Mouse (Mus musculus) ovary, postnatal 36 days (tissue): ENCODE measurements around the gene Kcnj8.
A peak's percentile ranks its signal among the peaks of the same experiment; 100 is the strongest.
"Not testable (repeated sequence)": the region's sequence is repeated elsewhere in the genome, so short reads cannot be mapped to it uniquely, and the experiment has no call there.

ENCODE experiments used
- DNase-seq: peaks from one replicate; pipeline ENCODE4 v3.0.0; 2022; ENCODE audit warnings: low spot score, mixed read lengths

Kcnj8 gene

GRCm38 (mm10) chr6:142550871-142551270 is 20.5 kb downstream of the Kcnj8 start:
- DNase-seq = no peak

DNA sequence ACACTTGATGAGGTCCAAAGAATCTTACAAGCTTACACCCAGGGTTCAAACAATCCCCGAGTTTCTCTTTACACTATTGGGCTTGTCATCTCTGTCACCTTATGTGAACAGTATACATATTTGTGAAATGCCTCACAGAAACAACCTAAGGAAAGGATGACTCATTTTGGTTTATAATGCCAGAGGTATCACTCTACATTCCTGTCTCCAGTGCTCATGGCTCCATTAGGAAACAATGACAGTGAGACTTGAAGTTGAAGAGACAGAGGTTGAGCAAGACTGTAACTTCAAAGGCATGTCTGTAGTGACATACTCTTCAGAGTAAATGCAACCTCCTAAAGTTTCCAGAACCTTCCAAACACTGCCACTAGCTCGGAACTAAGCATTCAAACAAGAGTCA is 23.0 kb downstream of the Kcnj8 start:
- DNase-seq = no peak

- no peak for DNase-seq
These were observed 26.3 kb downstream of the Kcnj8 start for GRCm38 (mm10) chr6:142545132-142545531.

- DNase-seq = no peak
These were observed 27.8 kb downstream of the Kcnj8 start for GRCm38 (mm10) chr6:142543648-142544047.

- no peak for DNase-seq
These were observed 28.6 kb downstream of the Kcnj8 start for GRCm38 (mm10) chr6:142542800-142543175.

GRCm38 (mm10) chr6:142542082-142542799 is 29.2 kb downstream of the Kcnj8 start:
- no peak for DNase-seq

DNA sequence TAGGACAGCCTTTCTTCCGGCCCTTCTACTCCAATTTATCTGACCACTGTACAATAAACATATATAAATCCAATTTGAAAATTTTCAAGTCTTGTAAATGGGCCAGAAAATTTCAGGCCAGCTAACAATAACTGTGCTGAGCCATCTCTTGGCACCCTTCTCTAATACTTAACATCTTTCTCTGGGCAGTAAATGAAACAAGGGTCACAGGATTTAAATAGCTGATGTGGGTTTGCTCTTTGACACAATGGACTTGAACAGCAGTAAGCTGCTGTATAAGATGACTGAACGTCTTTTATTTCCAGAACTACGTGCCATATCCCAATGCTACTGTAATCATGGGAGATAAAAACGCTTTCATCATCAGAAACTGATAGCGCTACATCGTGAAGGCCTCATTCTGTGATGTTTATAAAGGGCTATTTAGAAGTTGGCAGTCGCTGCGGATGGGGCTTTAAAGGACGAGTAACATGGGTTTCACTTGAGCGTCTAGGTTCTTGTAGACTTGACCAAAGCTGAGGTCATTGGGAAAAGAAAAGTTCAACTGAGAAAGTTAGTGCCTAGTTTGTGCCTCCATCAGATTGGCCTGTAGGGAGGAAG is 30.8 kb downstream of the Kcnj8 start:
- no peak for DNase-seq

- no peak for DNase-seq
These were observed 31.3 kb downstream of the Kcnj8 start for GRCm38 (mm10) chr6:142540131-142540530.

DNA sequence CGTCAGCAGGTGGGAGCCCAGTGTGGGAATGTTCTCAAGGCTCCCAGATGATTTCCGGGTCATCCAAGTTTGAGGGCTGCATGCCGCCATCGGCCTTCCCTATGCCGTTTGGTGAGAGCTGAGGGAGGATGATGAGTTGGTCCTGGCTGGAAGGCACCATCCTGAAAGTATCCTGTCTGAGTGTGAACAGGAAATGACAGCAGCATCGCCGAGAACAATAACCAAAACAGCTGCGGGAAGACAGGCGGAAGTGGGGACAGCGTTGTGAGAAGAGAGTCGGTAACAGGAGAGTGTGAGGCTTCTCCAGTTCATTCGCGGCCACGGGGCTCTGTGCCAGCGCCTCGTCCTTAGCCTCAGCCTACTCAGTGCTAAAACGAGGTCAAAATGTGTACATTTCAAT is 32.9 kb downstream of the Kcnj8 start:
- DNase-seq = peak; percentile 23

DNA sequence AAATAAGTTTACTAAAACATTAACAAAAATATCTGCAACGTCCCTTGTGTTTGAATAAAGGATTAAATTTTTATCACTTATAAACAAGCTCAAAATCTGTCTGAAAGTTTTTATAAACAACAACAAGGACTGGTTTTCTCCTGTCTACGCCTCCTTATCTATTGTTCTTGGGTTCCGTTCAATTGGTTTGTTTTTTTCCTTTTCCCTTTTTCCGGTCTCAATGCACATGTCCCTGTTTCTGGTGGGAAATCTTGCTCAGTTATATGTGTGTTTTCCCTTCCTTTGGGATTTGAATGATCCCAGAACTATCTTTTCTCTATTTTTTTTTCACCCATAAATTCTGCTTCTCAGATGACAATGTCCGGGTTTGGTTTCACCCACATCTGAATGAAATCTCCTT is 38.0 kb downstream of the Kcnj8 start:
- DNase-seq = no peak

- DNase-seq = no peak
These were observed 38.7 kb downstream of the Kcnj8 start for GRCm38 (mm10) chr6:142532686-142533085.

GRCm38 (mm10) chr6:142532141-142532540 is 39.3 kb downstream of the Kcnj8 start:
- DNase-seq = no peak

DNA sequence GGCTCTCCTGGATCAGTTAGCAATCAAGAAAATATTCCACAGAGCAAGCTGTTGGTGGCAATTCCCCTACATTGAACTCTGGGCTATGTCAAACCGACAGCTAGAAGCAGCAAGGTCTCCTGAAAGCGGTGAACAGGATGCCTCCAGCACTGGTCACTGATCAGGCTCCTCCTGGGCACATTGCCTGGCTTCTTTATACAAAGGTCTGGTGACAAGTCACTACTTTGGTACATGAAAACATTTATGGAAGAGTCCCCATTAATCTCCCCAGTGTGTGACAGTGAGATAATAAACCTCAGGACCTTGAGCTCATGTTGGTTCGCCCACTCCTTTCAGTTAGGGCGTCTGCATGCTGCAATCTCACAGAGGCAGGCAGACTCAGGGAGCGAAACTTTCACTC is 41.0 kb downstream of the Kcnj8 start:
- DNase-seq = no peak

GRCm38 (mm10) chr6:142529680-142530079 is 41.7 kb downstream of the Kcnj8 start:
- no peak for DNase-seq

GRCm38 (mm10) chr6:142527931-142528562 is 43.4 kb downstream of the Kcnj8 start:
- no peak for DNase-seq

- DNase-seq = peak; percentile 53
These were observed 46.6 kb downstream of the Kcnj8 start for GRCm38 (mm10) chr6:142524635-142525308.

DNA sequence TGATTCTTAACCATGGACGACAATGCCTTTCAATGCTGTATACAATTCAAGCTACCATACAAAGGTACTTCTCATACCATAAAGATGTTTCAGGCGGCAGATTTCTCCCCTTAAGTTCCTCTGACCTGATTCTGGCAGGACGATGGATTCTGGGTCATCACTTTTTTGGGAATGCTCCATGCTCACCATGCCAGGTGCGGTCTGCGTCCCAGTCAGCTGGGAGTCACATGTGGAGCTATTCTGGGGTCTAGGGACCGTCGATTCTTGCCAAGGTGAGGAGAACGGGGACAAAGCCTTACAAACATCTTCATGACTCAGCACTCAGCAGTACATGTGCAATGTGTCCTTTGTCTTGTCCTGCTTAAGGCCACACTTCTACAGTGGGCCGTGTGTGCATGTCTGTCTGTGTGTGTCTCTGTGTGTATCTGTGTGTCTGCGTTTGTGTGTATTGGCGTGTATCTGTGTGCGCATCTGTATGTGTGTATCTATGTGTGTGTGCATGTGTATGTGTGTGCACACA is 49.8 kb downstream of the Kcnj8 start:
- no peak for DNase-seq

- no peak for DNase-seq
These were observed 52.3 kb downstream of the Kcnj8 start for GRCm38 (mm10) chr6:142519110-142519509.

DNA sequence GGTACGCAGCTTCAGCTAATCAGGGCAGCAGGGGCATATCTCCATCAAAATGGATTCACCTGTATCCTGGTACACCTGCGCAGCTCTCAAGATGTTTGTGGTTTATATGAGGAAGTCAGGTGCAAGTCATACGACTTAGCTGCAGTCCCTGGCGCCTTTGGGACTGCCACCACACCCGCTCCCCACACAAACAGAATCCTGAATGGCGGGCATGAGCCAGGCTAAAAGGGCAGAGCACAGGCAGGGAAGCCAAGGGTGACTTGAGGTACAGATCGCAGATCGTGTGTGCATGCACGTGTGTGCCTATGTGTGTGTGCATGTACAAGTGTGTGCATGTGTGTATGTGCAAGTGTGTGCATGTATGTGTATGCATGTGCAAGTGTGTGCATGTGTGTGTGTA is 56.0 kb downstream of the Kcnj8 start:
- not testable (repeated sequence) for DNase-seq

DNA sequence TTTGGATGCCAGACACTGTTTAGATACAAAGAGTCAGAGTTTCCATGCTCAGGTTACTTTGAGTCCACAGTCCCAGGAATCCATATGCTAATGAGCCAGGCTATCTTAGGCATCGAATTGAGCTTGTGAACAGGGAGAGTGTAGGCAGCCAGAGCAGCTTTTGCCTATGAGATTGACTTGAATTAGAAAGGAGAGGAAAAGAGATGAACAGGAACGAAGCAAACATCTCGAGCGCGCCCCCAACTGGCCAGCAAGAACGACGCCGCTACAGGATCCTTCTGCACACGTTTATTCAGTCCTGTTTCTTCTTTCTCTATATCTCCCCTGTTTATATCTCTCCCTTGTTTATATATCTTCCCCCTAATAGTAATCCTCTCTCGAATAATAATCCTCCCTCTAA is 56.5 kb downstream of the Kcnj8 start:
- DNase-seq = peak; percentile 63
